Mouse (Mus musculus): ENCODE measurements around the gene Ttll5.

GRCm38 (mm10) chr12:86064796-86065195 is 240.3 kb downstream of the Ttll5 start:
- no peak for TF ChIP-seq CTCF (IDR thresholded peaks at IDR 0.05; ENCODE audit: low read depth)
- TF ChIP-seq EP300 (optimal IDR thresholded peaks at IDR 0.05) = no peak

Data from stomach, postnatal 0 days (tissue).